Mouse (Mus musculus) ES-Bruce4 (cell line): ENCODE data around the gene Olfr317.

Source experiments
- CTCF ChIP-seq: IDR thresholded peaks from one replicate; pipeline ENCODE4 v1.8.1; 2011; ENCODE audit warnings: low read depth, low read length
- POLR2A ChIP-seq: IDR thresholded peaks from one replicate; pipeline ENCODE4 v1.8.1; 2011; ENCODE audit warnings: low read length; ENCODE audit not compliant: insufficient read depth

DNA sequence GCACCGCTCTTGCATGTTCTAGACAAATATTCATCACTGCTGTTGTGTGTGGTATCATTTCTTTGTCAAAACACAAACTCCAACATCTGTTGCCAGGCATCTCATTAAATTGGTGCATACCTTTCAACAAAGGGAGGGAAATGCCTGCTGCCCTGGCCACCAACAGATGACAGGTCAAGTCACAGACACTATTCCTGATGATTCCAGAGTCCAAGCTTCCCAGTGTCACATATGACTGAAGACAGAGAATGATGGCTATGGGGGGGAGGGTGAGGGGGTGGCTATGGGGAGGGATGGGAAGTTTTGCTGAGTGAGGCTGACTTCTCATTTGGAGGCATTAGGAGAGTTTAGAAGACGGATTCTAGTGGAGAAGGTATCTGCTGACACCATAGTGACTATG, 45.2 kb upstream of the Olfr317 start:
- TF ChIP-seq POLR2A = no peak
- TF ChIP-seq CTCF = no peak
